Mouse (Mus musculus): ENCODE data around the gene Kif26b. TPM values are rescaled to one million over a fixed set of nuclear protein-coding genes. Genes with fewer than 3 reads are reported as not detected.

The Kif26b gene
- polyA plus RNA-seq, 1 experiment from 2014 or later = 0.05 TPM

DNA sequence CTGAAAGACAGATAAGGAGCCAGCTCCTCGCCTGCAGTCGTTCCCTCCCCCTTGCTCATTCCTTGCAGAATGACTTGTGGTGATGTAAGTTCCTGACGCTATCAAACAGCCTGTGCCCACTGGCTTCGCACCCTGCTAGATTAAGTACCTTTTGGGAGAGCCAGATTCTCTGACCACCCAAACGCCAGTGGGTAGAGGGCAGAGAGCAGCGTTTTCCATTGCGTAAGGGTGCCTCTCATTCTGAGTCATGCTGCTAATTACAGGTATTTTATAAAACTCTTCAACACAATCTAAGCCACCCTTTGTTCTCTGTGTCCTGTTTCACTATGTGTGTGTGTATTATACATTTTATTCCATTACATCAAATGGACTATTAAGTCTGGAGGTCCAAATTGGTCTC lies 352.0 kb downstream of the Kif26b start:
- Histone ChIP-seq H3K36me3 (ENCODE audit: control insufficient read depth, insufficient read depth) (no peaks in the 10 kb centered on the region), H3K4me3 (ENCODE audit: low read depth, low read length) (no peak overlapping the region), H3K9me3 (replicated peaks; ENCODE audit: control insufficient read depth, low read length) (no peaks in the 10 kb centered on the region), H3K4me1 (ENCODE audit: control insufficient read depth, low read depth, low read length) (no peaks in the 10 kb centered on the region), H3K9ac (ENCODE audit: low read depth, low read length) (no peak overlapping the region), H3K27ac (ENCODE audit: low read length) (no peak overlapping the region), H3K27me3 (ENCODE audit: control insufficient read depth, insufficient read depth, low read depth, low read length) (no peaks in the 10 kb centered on the region), H3K4me2 (ENCODE audit: low read depth, low read length) (no peak overlapping the region)
- ATAC-seq (ENCODE audit: low read depth) = no peak
- WGBS (ENCODE audit: insufficient replicate concordance) = 56% methylated on average over 7 of the region's 7 CpGs

DNA sequence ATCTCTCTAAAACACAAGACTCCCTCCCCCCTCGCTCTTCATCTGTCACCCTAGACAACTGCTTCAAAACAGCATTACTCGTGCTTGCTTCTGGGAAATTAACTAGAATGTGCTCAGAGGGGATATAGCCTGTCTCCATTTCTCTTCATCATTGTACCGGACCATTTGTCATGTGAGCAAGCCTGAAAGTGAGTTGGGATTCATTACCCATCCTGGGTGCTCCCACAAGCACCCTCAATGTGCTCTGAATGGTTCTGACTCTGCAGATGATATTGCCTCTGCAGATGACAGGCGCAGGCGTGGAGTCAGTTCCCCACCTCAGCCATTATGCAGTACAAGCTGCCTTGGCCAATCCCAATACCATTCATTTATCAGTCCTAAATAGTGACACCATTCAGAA lies 357.7 kb downstream of the Kif26b start:
- H3K9ac ChIP-seq (ENCODE audit: low read depth, low read length) = no peak overlapping the region
- H3K27me3 ChIP-seq (ENCODE audit: control insufficient read depth, insufficient read depth, low read depth, low read length) = no peaks in the 10 kb centered on the region
- no peaks in the 10 kb centered on the region for H3K36me3 ChIP-seq (ENCODE audit: control insufficient read depth, insufficient read depth)
- no peaks in the 10 kb centered on the region for H3K4me1 ChIP-seq (ENCODE audit: control insufficient read depth, low read depth, low read length)
- H3K4me2 ChIP-seq (ENCODE audit: low read depth, low read length) = no peak overlapping the region
- H3K9me3 ChIP-seq (replicated peaks; ENCODE audit: control insufficient read depth, low read length) = no peaks in the 10 kb centered on the region
- ATAC-seq (ENCODE audit: low read depth) = no peak
- no peak overlapping the region for H3K27ac ChIP-seq (ENCODE audit: low read length)
- 55% methylated on average over 5 of the region's 5 CpGs for WGBS (ENCODE audit: insufficient replicate concordance)
- H3K4me3 ChIP-seq (ENCODE audit: low read depth, low read length) = no peak overlapping the region

- H3K36me3 ChIP-seq (ENCODE audit: control insufficient read depth, insufficient read depth) = no peaks in the 10 kb centered on the region
- no peaks in the 10 kb centered on the region for H3K4me1 ChIP-seq (ENCODE audit: control insufficient read depth, low read depth, low read length)
- H3K9me3 ChIP-seq (replicated peaks; ENCODE audit: control insufficient read depth, low read length) = no peaks in the 10 kb centered on the region
- no peaks in the 10 kb centered on the region for H3K27me3 ChIP-seq (ENCODE audit: control insufficient read depth, insufficient read depth, low read depth, low read length)
- no peak for ATAC-seq (ENCODE audit: low read depth)
- no peak overlapping the region for H3K9ac ChIP-seq (ENCODE audit: low read depth, low read length)
- no peak overlapping the region for H3K27ac ChIP-seq (ENCODE audit: low read length)
- H3K4me3 ChIP-seq (ENCODE audit: low read depth, low read length) = no peak overlapping the region
- no peak overlapping the region for H3K4me2 ChIP-seq (ENCODE audit: low read depth, low read length)
- 69% methylated on average over 6 of the region's 6 CpGs for WGBS (ENCODE audit: insufficient replicate concordance)
Observed at GRCm38 (mm10) chr1:178892376-178892775, 363.5 kb downstream of the Kif26b start.

- H3K27ac ChIP-seq (ENCODE audit: low read length) = no peak overlapping the region
- no peaks in the 10 kb centered on the region for H3K9me3 ChIP-seq (replicated peaks; ENCODE audit: control insufficient read depth, low read length)
- no peaks in the 10 kb centered on the region for H3K4me1 ChIP-seq (ENCODE audit: control insufficient read depth, low read depth, low read length)
- H3K9ac ChIP-seq (ENCODE audit: low read depth, low read length) = no peak overlapping the region
- ATAC-seq (ENCODE audit: low read depth) = no peak
- no peak overlapping the region for H3K4me2 ChIP-seq (ENCODE audit: low read depth, low read length)
- no peaks in the 10 kb centered on the region for H3K27me3 ChIP-seq (ENCODE audit: control insufficient read depth, insufficient read depth, low read depth, low read length)
- WGBS (ENCODE audit: insufficient replicate concordance) = 72% methylated on average over 11 of the region's 11 CpGs
- no peaks in the 10 kb centered on the region for H3K36me3 ChIP-seq (ENCODE audit: control insufficient read depth, insufficient read depth)
- no peak overlapping the region for H3K4me3 ChIP-seq (ENCODE audit: low read depth, low read length)
Observed at GRCm38 (mm10) chr1:178893229-178894080, 364.5 kb downstream of the Kif26b start.

DNA sequence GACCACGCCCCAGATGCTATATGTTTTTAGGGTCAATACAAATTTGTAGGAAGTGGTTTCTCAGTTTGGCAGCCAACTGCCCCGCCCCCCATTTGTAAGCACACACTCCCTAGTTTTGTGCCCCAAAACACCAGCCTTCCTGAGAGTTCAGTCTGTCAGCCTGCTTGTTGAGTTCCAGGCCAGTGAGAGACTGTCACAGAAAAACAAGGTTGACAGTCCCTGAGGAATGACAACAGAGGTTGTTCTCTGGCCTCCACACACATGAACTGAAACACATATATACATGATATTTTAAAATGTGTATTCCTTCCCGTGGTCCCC lies 365.1 kb downstream of the Kif26b start:
- WGBS (ENCODE audit: insufficient replicate concordance) = 72% methylated on average over 3 of the region's 3 CpGs
- no peaks in the 10 kb centered on the region for H3K4me1 ChIP-seq (ENCODE audit: control insufficient read depth, low read depth, low read length)

GRCm38 (mm10) chr1:178895674-178896073 lies 366.7 kb downstream of the Kif26b start:
- WGBS (ENCODE audit: insufficient replicate concordance) = 86% methylated on average over 4 of the region's 4 CpGs
- Histone ChIP-seq H3K27me3 (ENCODE audit: control insufficient read depth, insufficient read depth, low read depth, low read length) (no peaks in the 10 kb centered on the region), H3K9me3 (replicated peaks; ENCODE audit: control insufficient read depth, low read length) (no peaks in the 10 kb centered on the region), H3K4me1 (ENCODE audit: control insufficient read depth, low read depth, low read length) (no peaks in the 10 kb centered on the region), H3K4me3 (ENCODE audit: low read depth, low read length) (no peak overlapping the region), H3K9ac (ENCODE audit: low read depth, low read length) (no peak overlapping the region), H3K27ac (ENCODE audit: low read length) (no peak overlapping the region), H3K4me2 (ENCODE audit: low read depth, low read length) (no peak overlapping the region), H3K36me3 (ENCODE audit: control insufficient read depth, insufficient read depth) (no peaks in the 10 kb centered on the region)
- ATAC-seq (ENCODE audit: low read depth) = no peak

More for the DNA sequence above, 365.1 kb downstream of the Kif26b start:
- no peak overlapping the region for H3K27ac ChIP-seq (ENCODE audit: low read length)
- no peaks in the 10 kb centered on the region for H3K27me3 ChIP-seq (ENCODE audit: control insufficient read depth, insufficient read depth, low read depth, low read length)
- H3K9ac ChIP-seq (ENCODE audit: low read depth, low read length) = no peak overlapping the region
- H3K4me3 ChIP-seq (ENCODE audit: low read depth, low read length) = no peak overlapping the region
- no peaks in the 10 kb centered on the region for H3K9me3 ChIP-seq (replicated peaks; ENCODE audit: control insufficient read depth, low read length)
- H3K36me3 ChIP-seq (ENCODE audit: control insufficient read depth, insufficient read depth) = no peaks in the 10 kb centered on the region
- ATAC-seq (ENCODE audit: low read depth) = no peak
- H3K4me2 ChIP-seq (ENCODE audit: low read depth, low read length) = no peak overlapping the region

- WGBS (ENCODE audit: insufficient replicate concordance) = 35% methylated on average over 14 of the region's 14 CpGs
Observed at GRCm38 (mm10) chr1:178910951-178911350, 382.0 kb downstream of the Kif26b start.

GRCm38 (mm10) chr1:178912936-178913716 lies 384.2 kb downstream of the Kif26b start:
- Histone ChIP-seq H3K9me3 (replicated peaks; ENCODE audit: control insufficient read depth, low read length) (no peaks in the 10 kb centered on the region), H3K27me3 (ENCODE audit: control insufficient read depth, insufficient read depth, low read depth, low read length) (peaks cover 5% of the 10 kb centered on the region; the same call in 1 of the 2 replicates), H3K4me1 (ENCODE audit: control insufficient read depth, low read depth, low read length) (no peaks in the 10 kb centered on the region), H3K36me3 (ENCODE audit: control insufficient read depth, insufficient read depth) (no peaks in the 10 kb centered on the region), H3K4me3 (ENCODE audit: low read depth, low read length) (no peak overlapping the region), H3K9ac (ENCODE audit: low read depth, low read length) (no peak overlapping the region), H3K4me2 (ENCODE audit: low read depth, low read length) (no peak overlapping the region), H3K27ac (ENCODE audit: low read length) (no peak overlapping the region)
- WGBS (ENCODE audit: insufficient replicate concordance) = 38% methylated on average over 6 of the region's 6 CpGs
- ATAC-seq (ENCODE audit: low read depth) = no peak

More at GRCm38 (mm10) chr1:178910951-178911350, 382.0 kb downstream of the Kif26b start:
- Histone ChIP-seq H3K27ac (ENCODE audit: low read length) (no peak overlapping the region), H3K4me1 (ENCODE audit: control insufficient read depth, low read depth, low read length) (no peaks in the 10 kb centered on the region), H3K4me2 (ENCODE audit: low read depth, low read length) (no peak overlapping the region), H3K27me3 (ENCODE audit: control insufficient read depth, insufficient read depth, low read depth, low read length) (no peaks in the 10 kb centered on the region), H3K9me3 (replicated peaks; ENCODE audit: control insufficient read depth, low read length) (no peaks in the 10 kb centered on the region), H3K4me3 (ENCODE audit: low read depth, low read length) (no peak overlapping the region), H3K36me3 (ENCODE audit: control insufficient read depth, insufficient read depth) (no peaks in the 10 kb centered on the region), H3K9ac (ENCODE audit: low read depth, low read length) (no peak overlapping the region)
- no peak for ATAC-seq (ENCODE audit: low read depth)

GRCm38 (mm10) chr1:178915056-178915455 lies 386.1 kb downstream of the Kif26b start:
- Histone ChIP-seq H3K4me1 (ENCODE audit: control insufficient read depth, low read depth, low read length) (no peaks in the 10 kb centered on the region), H3K9me3 (replicated peaks; ENCODE audit: control insufficient read depth, low read length) (no peaks in the 10 kb centered on the region), H3K36me3 (ENCODE audit: control insufficient read depth, insufficient read depth) (no peaks in the 10 kb centered on the region), H3K27ac (ENCODE audit: low read length) (no peak overlapping the region), H3K4me2 (ENCODE audit: low read depth, low read length) (no peak overlapping the region), H3K27me3 (ENCODE audit: control insufficient read depth, insufficient read depth, low read depth, low read length) (peaks cover 5% of the 10 kb centered on the region; the same call in 1 of the 2 replicates), H3K9ac (ENCODE audit: low read depth, low read length) (no peak overlapping the region), H3K4me3 (ENCODE audit: low read depth, low read length) (no peak overlapping the region)
- 68% methylated on average over 12 of the region's 12 CpGs for WGBS (ENCODE audit: insufficient replicate concordance)
- ATAC-seq (ENCODE audit: low read depth) = no peak

Measured in liver, embryonic 16.5 days (tissue).